In genomic region chr5:54180192-54180611, GRCm38 (mm10) we compare ENCODE assay signal across 9 mouse cellular contexts.
DNase-seq lines count a peak whose midpoint lies in the region; ATAC-seq and TF ChIP-seq lines count a peak whose summit lies in the region.
"Had no signal": no experiment of that assay in that cellular context is flagged by ENCODE, and none has a peak within 500 bp of the region (broad histone marks: within the 10 kb centered on the region; RNA-seq: fewer than 3 reads in every experiment).

No protein-coding gene starts in this region.

- WGBS in hindbrain, embryonic 12.5 days: 20% methylated on average over 2 of the region's 2 CpGs

- H3K36me3 ChIP-seq in hindbrain, embryonic 12.5 days: no peaks in the 10 kb centered on the region

- no peaks in the 10 kb centered on the region for H3K9me3 ChIP-seq in hindbrain, embryonic 12.5 days (replicated peaks)

- ATAC-seq in hindbrain, embryonic 12.5 days (ENCODE audit: low FRiP score): 0 out of 2 replicates have a peak, but pooled peaks have one; percentile 39
- ATAC-seq in erythroid progenitor cell, adult 5-6 weeks (replicated peaks; ENCODE audit: low FRiP score, poor library complexity, severe bottlenecking): no peak

- peak overlapping the region; percentile 77 for H3K27ac ChIP-seq in hindbrain, embryonic 12.5 days
- no peak overlapping the region for H3K27ac ChIP-seq in layer of hippocampus, adult 2 months

- DNase-seq in ovary, adult 18-20 months (ENCODE audit: low spot score): peak; percentile 7
- no peak for DNase-seq in ovary, postnatal 14 days (ENCODE audit: low spot score)
- DNase-seq in gastrocnemius, postnatal 10 days: peak; percentile 58
- peak; percentile 70 to 84 for DNase-seq in lung, postnatal 4 days
- DNase-seq in left cerebral cortex, adult 9 months (ENCODE audit: low spot score in 2 of 2): no peak
- no peak for DNase-seq in layer of hippocampus, adult 2 months (ENCODE audit: low spot score in 2 of 2)

- no peaks in the 10 kb centered on the region for H3K27me3 ChIP-seq in hindbrain, embryonic 12.5 days

- H3K4me3 ChIP-seq in hindbrain, embryonic 12.5 days: no peak overlapping the region
- no peak overlapping the region for H3K4me3 ChIP-seq in layer of hippocampus, adult 2 months
- H3K4me3 ChIP-seq: myocyte had no signal

- H3K4me2 ChIP-seq in hindbrain, embryonic 12.5 days (replicated peaks): no peak overlapping the region

- no peak overlapping the region for H3K9ac ChIP-seq in hindbrain, embryonic 12.5 days

- peaks cover 28% of the 10 kb centered on the region for H3K4me1 ChIP-seq in hindbrain, embryonic 12.5 days

- no peak for TF ChIP-seq CTCF in layer of hippocampus, adult 2 months (conservative IDR thresholded peaks at IDR 0.05)

Comparison
In these comparisons a context has a peak if more than half of its experiments do, and no peak if none do; other contexts are left out.
1. DNase-seq: peak in ovary, adult 18-20 months (single experiment), gastrocnemius, postnatal 10 days (single experiment) and lung, postnatal 4 days (2 of 2); none in ovary, postnatal 14 days (single experiment), left cerebral cortex, adult 9 months (0 of 2) and layer of hippocampus, adult 2 months (0 of 2).